Mouse (Mus musculus) inflammation-experienced regulatory T-cells, adult 16 weeks (primary cell): ENCODE measurements around the gene Cwc27. TPM values are rescaled to one million over a fixed set of nuclear protein-coding genes. Genes with fewer than 3 reads are reported as not detected.

Experiments
- polyA plus RNA-seq: library from polyadenylated mRNA; unstranded; fragments of 100-300 nt; shearing (Covaris generic); gene quantifications from one replicate; pipeline ENCODE4 v1.2.1, GENCODE M21; 2017

Gene Cwc27
- polyA plus RNA-seq: 27.7 TPM

DNA sequence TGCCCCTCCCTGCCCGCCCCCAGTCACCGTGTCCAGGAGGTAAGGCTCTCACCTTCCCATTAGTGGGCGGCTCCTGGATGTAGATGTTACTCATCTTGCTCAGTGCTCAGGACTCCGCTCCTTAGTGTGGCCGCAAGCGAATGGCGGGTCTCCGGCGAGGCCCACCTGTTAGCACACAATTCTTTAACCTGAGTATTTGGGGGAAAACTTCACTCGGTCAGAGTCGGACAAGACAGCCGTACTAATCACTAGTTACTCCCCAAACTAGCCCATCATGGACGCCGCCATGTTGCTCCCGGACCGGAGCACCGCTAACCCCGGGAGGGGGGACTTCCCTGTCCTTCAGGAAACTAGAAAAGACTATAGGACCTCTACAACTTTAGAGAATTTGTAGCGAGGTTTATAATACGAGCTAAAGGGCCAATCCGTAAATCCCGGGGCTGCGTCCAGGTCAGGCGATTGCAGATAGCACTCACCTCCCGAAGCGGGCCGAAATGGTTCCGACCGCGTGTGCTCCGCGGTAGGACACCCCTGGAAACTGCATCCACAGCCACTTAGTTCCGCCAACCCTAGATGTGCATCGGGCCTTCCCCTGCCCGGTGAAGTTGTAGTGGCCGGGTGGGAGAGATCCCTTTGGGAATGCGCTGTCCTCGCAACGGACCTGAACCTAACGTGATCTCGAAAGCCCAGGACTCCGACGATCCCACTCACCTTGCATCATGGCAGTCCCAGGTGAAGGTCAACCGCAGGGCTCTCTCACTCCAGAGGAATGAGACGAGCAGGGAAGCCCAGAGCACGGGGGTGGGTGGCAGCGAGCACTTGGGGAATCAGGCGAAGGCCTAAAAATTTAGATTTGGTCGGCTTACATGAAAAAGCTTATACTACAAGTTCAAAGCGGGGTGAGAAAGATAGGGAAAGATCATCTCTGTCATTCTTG is at the start of gene Cwc27:
Cwc27 (minus strand) TSS at position 508 of the 937 bp plus-strand sequence.

DNA sequence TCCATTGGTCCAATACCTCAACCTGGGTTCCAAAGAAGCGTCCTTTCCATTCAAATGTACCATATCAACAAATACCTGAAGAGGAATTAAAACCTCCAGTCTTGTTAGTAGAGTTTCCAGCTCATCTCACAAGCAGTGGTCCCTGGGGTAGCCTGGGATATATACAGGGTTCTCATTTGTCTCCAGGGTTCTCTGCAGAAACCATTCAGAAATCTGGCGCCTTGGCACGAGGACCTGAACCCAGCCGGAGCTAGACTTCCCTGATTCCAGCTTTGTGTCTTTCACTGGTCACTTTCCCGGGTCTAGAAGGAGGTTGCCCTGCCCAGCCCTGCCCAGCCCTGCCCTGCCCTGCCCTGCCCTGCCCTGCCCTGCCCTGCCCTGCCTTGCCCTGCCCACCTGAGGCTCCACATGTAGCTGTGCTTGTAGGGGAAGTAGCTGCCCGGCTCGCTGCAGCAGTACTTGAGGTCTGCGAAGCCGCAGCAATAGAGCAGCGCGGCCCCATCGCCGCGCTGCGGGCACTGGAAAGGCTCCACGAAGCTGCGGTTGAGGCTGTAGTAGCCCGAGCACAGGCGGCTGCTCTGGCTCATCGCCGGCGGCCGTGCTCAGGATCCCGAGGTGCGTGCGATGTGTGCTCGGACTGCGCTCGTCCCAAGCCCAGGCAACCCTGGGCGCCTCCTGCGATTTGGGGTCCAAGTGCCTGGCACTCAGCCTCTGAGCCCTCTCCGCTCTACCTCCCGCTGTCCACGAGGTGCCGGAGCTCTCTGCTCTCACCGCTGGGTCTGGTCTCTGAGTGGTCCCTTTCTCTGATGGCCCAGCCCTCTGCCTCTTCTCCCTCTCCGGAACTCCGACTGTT is 46.4 kb upstream of the Cwc27 start, which contains the start of gene Shisal2b:
Shisal2b (minus strand) TSS at position 767 of the 853 bp plus-strand sequence.

DNA sequence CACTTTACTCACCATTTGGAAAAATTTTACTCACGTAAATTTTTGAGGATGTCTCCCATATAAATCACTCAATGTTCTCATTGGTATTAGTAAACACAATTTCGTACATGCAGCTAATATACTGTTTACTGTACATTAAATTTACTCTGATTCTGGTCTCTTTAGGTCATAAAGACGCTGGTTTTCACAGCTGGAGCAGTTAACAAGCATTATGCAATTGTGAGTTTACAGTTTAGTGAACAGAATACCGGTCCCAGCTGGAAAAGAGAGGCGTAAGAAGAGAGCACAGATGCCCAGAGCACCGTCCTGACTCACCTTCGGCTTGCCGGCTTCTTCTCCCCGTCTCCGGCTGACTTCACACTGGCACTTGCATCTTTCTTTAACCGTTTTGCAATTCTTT is 24.8 kb downstream of the Cwc27 start, which contains the start of gene Srek1ip1:
Srek1ip1 (plus strand) TSS at position 301 of the 400 bp plus-strand sequence.

Other genes starting within 250 kb of the Cwc27 start
- gene Srek1ip1, start 24.7 kb downstream of the Cwc27 start, polyA plus RNA-seq: 13.4 TPM
- not detected for gene Shisal2b, start 46.8 kb upstream of the Cwc27 start, polyA plus RNA-seq
- not detected for gene Rgs7bp, start 237.8 kb upstream of the Cwc27 start, polyA plus RNA-seq